Mouse (Mus musculus): ENCODE measurements at regions not wholly inside any gene's neighbourhood (a gene's known extent, or its start where the extent isn't known, plus 50 kb on each side); places are given as distances from the start of the nearest gene placed in this dataset.

- TF ChIP-seq CTCF (IDR thresholded peaks at IDR 0.05) = no peak
- intact Hi-C loops (cut with DNase I) = no loop called here
- H3K4me3 ChIP-seq = no peak overlapping the region
These were observed 56.9 kb upstream of the Pik3r1 start for GRCm38 (mm10) chr13:101824962-101825361.

GRCm38 (mm10) chr13:101831872-101832629 lies 64.0 kb upstream of the Pik3r1 start:
- TF ChIP-seq CTCF (IDR thresholded peaks at IDR 0.05) = no peak
- Histone ChIP-seq H3K4me3 (no peak overlapping the region), H3K27ac (no peak overlapping the region)
- no peak for DNase-seq (ENCODE audit: extremely low spot score in 1 of 2, low spot score in 2 of 2)
- intact Hi-C loops (cut with DNase I) = no loop called here

More at GRCm38 (mm10) chr13:101824962-101825361, 56.9 kb upstream of the Pik3r1 start:
- no peak for DNase-seq (ENCODE audit: extremely low spot score in 1 of 2, low spot score in 2 of 2)
- H3K27ac ChIP-seq = no peak overlapping the region

- H3K4me3 ChIP-seq = no peak overlapping the region
- intact Hi-C loops (cut with DNase I) = no loop called here
- no peak for TF ChIP-seq CTCF (IDR thresholded peaks at IDR 0.05)
- DNase-seq (ENCODE audit: extremely low spot score in 1 of 2, low spot score in 2 of 2) = no peak
- no peak overlapping the region for H3K27ac ChIP-seq
These were observed 66.5 kb upstream of the Pik3r1 start for GRCm38 (mm10) chr13:101834546-101834945.

- Histone ChIP-seq H3K4me3 (no peak overlapping the region), H3K27ac (no peak overlapping the region)
- no peak for TF ChIP-seq CTCF (IDR thresholded peaks at IDR 0.05)
- intact Hi-C loops (cut with DNase I) = no loop called here
- no peak for DNase-seq (ENCODE audit: extremely low spot score in 1 of 2, low spot score in 2 of 2)
These were observed 69.0 kb upstream of the Pik3r1 start for GRCm38 (mm10) chr13:101836992-101837391.

GRCm38 (mm10) chr13:101844461-101845440 lies 76.7 kb upstream of the Pik3r1 start:
- intact Hi-C loops (cut with DNase I) = no loop called here
- DNase-seq (ENCODE audit: extremely low spot score in 1 of 2, low spot score in 2 of 2) = no peak
- H3K4me3 ChIP-seq = no peak overlapping the region
- no peak for TF ChIP-seq CTCF (IDR thresholded peaks at IDR 0.05)
- no peak overlapping the region for H3K27ac ChIP-seq

- H3K27ac ChIP-seq = no peak overlapping the region
- no peak overlapping the region for H3K4me3 ChIP-seq
- intact Hi-C loops (cut with DNase I) = no loop called here
- TF ChIP-seq CTCF (IDR thresholded peaks at IDR 0.05) = no peak
- DNase-seq (ENCODE audit: extremely low spot score in 1 of 2, low spot score in 2 of 2) = no peak
These were observed 78.0 kb upstream of the Pik3r1 start for GRCm38 (mm10) chr13:101846016-101846415.

- intact Hi-C loops (cut with DNase I) = no loop called here
- H3K27ac ChIP-seq = no peak overlapping the region
- DNase-seq (ENCODE audit: extremely low spot score in 1 of 2, low spot score in 2 of 2) = no peak
- no peak for TF ChIP-seq CTCF (IDR thresholded peaks at IDR 0.05)
- H3K4me3 ChIP-seq = no peak overlapping the region
These were observed 80.0 kb upstream of the Pik3r1 start for GRCm38 (mm10) chr13:101847879-101848600.

GRCm38 (mm10) chr13:101848601-101849147 lies 80.7 kb upstream of the Pik3r1 start:
- H3K4me3 ChIP-seq = no peak overlapping the region
- intact Hi-C loops (cut with DNase I) = no loop called here

GRCm38 (mm10) chr13:101849416-101849815 lies 81.4 kb upstream of the Pik3r1 start:
- no peak for DNase-seq (ENCODE audit: extremely low spot score in 1 of 2, low spot score in 2 of 2)
- intact Hi-C loops (cut with DNase I) = no loop called here
- no peak overlapping the region for H3K27ac ChIP-seq
- no peak overlapping the region for H3K4me3 ChIP-seq
- no peak for TF ChIP-seq CTCF (IDR thresholded peaks at IDR 0.05)

More at GRCm38 (mm10) chr13:101848601-101849147, 80.7 kb upstream of the Pik3r1 start:
- no peak for DNase-seq (ENCODE audit: extremely low spot score in 1 of 2, low spot score in 2 of 2)
- no peak overlapping the region for H3K27ac ChIP-seq
- no peak for TF ChIP-seq CTCF (IDR thresholded peaks at IDR 0.05)

- no peak overlapping the region for H3K27ac ChIP-seq
- DNase-seq (ENCODE audit: extremely low spot score in 1 of 2, low spot score in 2 of 2) = no peak
- TF ChIP-seq CTCF (IDR thresholded peaks at IDR 0.05) = no peak
- intact Hi-C loops (cut with DNase I) = no loop called here
- no peak overlapping the region for H3K4me3 ChIP-seq
These were observed 83.3 kb upstream of the Pik3r1 start for GRCm38 (mm10) chr13:101851329-101851728.

GRCm38 (mm10) chr13:101852960-101853359 lies 84.9 kb upstream of the Pik3r1 start:
- TF ChIP-seq CTCF (IDR thresholded peaks at IDR 0.05) = no peak
- Histone ChIP-seq H3K27ac (no peak overlapping the region), H3K4me3 (no peak overlapping the region)
- no peak for DNase-seq (ENCODE audit: extremely low spot score in 1 of 2, low spot score in 2 of 2)
- intact Hi-C loops (cut with DNase I) = no loop called here

Data from left cerebral cortex, adult 2 months (tissue).